Mouse (Mus musculus) forebrain, embryonic 14.5 days (tissue): ENCODE measurements at regions not wholly inside any gene's neighbourhood (a gene's known extent, or its start where the extent isn't known, plus 50 kb on each side); places are given as distances from the start of the nearest gene placed in this dataset.
A peak's percentile ranks its signal among the peaks of the same experiment; 100 is the strongest.
"Not testable (repeated sequence)": the region's sequence is repeated elsewhere in the genome, so short reads cannot be mapped to it uniquely, and the experiment has no call there.

ENCODE experiments used
- ATAC-seq: fragments of 200-750 bp; cut with Nextera tagmentation; 2 replicates; pipeline ENCODE4 v1.8.0; 2017; ENCODE audit warnings: mild to moderate bottlenecking, moderate library complexity
- DNase-seq: peaks from one replicate; pipeline ENCODE4 v3.0.0-alpha.2; 2015; ENCODE audit warnings: low spot score
- H3K27ac ChIP-seq: fragments of 300-500 bp; sonication (generic); 2 replicates; pipeline ENCODE4 v1.5.1; 2014; ENCODE audit warnings: low read depth, mild to moderate bottlenecking, control low read depth, low read length, moderate library complexity
- H3K27me3 ChIP-seq: fragments of 300-500 bp; sonication (generic); replicated peaks from 2 replicates; pipeline ENCODE4 v1.6.1; 2014; ENCODE audit warnings: low read length, control low read depth, mixed read lengths; ENCODE audit not compliant: control insufficient read depth, insufficient read depth
- H3K36me3 ChIP-seq: fragments of 300-500 bp; sonication (generic); 2 replicates; pipeline ENCODE4 v1.6.1; 2014; ENCODE audit warnings: low read length, control low read depth; ENCODE audit not compliant: control insufficient read depth, insufficient read depth
- H3K4me1 ChIP-seq: fragments of 300-500 bp; sonication (generic); 2 replicates; pipeline ENCODE4 v1.6.1; 2014; ENCODE audit warnings: antibody characterized with exemption, low read length, control low read depth; ENCODE audit not compliant: control insufficient read depth, insufficient read depth
- H3K4me2 ChIP-seq: fragments of 300-500 bp; sonication (generic); 2 replicates; pipeline ENCODE4 v1.6.1; 2014; ENCODE audit warnings: mild to moderate bottlenecking, control low read depth, low read length
- H3K4me3 ChIP-seq: fragments of 300-500 bp; sonication (generic); 2 replicates; pipeline ENCODE4 v1.5.1; 2014; ENCODE audit warnings: low read depth, low read length, control low read depth
- H3K9ac ChIP-seq: fragments of 300-500 bp; sonication (generic); 2 replicates; pipeline ENCODE4 v1.6.1; 2014; ENCODE audit warnings: mild to moderate bottlenecking, low read length, control low read depth, moderate library complexity
- H3K9me3 ChIP-seq: fragments of 300-500 bp; sonication (generic); replicated peaks from 2 replicates; pipeline ENCODE4 v1.6.1; 2016; ENCODE audit warnings: low read length, control low read depth, mixed read lengths; ENCODE audit not compliant: control insufficient read depth
- WGBS: fragments of 180-500 bp; shearing (Covaris S2); extraction: QIAGEN DNeasy Blood & Tissue Kit; methylation state at CpG from one replicate; pipeline ENCODE4 v1.1.7; 2014; 5-methylcytosine and 5-hydroxymethylcytosine counted together

- H3K9ac ChIP-seq, H3K4me1 ChIP-seq, H3K9me3 ChIP-seq, DNase-seq, H3K4me3 ChIP-seq, H3K27me3 ChIP-seq, ATAC-seq, H3K27ac ChIP-seq, H3K36me3 ChIP-seq, H3K4me2 ChIP-seq: not testable (repeated sequence)
- 24% methylated on average over 3 of the region's 3 CpGs for whole genome bisulfite sequencing
Observed at GRCm38 (mm10) chr3:59563486-59564006, 166.0 kb upstream of the Gm5538 start.

- Histone ChIP-seq H3K9me3 (no peaks in the 10 kb centered on the region), H3K9ac (no peak overlapping the region), H3K4me2 (no peak overlapping the region), H3K27ac (no peak overlapping the region), H3K4me3 (no peak overlapping the region), H3K27me3 (no peaks in the 10 kb centered on the region), H3K4me1 (no peaks in the 10 kb centered on the region), H3K36me3 (no peaks in the 10 kb centered on the region)
- 73% methylated on average over 2 of the region's 2 CpGs for WGBS
- DNase-seq, result no peak
- ATAC-seq, result no peak
Observed at GRCm38 (mm10) chr3:59542621-59543020, 187.0 kb upstream of the Gm5538 start.

GRCm38 (mm10) chr3:59540547-59540946 lies 189.0 kb upstream of the Gm5538 start:
- not testable (repeated sequence) for ATAC-seq, H3K27ac ChIP-seq, H3K4me3 ChIP-seq, H3K9ac ChIP-seq, H3K27me3 ChIP-seq, DNase-seq, H3K4me1 ChIP-seq, H3K4me2 ChIP-seq, H3K36me3 ChIP-seq, H3K9me3 ChIP-seq

- H3K4me1 ChIP-seq, ATAC-seq, H3K9ac ChIP-seq, H3K27ac ChIP-seq, H3K36me3 ChIP-seq, H3K4me3 ChIP-seq, H3K9me3 ChIP-seq, H3K4me2 ChIP-seq, DNase-seq, H3K27me3 ChIP-seq: not testable (repeated sequence)
- WGBS, result 62% methylated on average over 3 of the region's 3 CpGs
Observed at GRCm38 (mm10) chr3:59539893-59540292, 189.7 kb upstream of the Gm5538 start.

- no peak for ATAC-seq
- H3K27ac ChIP-seq, result no peak overlapping the region
- WGBS, result 81% methylated on average over 2 of the region's 2 CpGs
Observed at GRCm38 (mm10) chr3:59531311-59531834, 187.2 kb upstream of the Igsf10 start.

GRCm38 (mm10) chr3:59530592-59531310 lies 186.6 kb upstream of the Igsf10 start:
- 90% methylated on average over 9 of the region's 9 CpGs for WGBS
- Histone ChIP-seq H3K27me3 (no peaks in the 10 kb centered on the region), H3K4me3 (no peak overlapping the region), H3K9ac (no peak overlapping the region), H3K4me2 (no peak overlapping the region), H3K27ac (no peak overlapping the region), H3K36me3 (no peaks in the 10 kb centered on the region), H3K9me3 (no peaks in the 10 kb centered on the region), H3K4me1 (no peaks in the 10 kb centered on the region)
- ATAC-seq (no peak), DNase-seq (no peak)

More at GRCm38 (mm10) chr3:59531311-59531834, 187.2 kb upstream of the Igsf10 start:
- H3K4me3 ChIP-seq, result no peak overlapping the region
- H3K36me3 ChIP-seq, result no peaks in the 10 kb centered on the region
- no peaks in the 10 kb centered on the region for H3K27me3 ChIP-seq
- DNase-seq, result no peak
- no peaks in the 10 kb centered on the region for H3K9me3 ChIP-seq
- H3K4me2 ChIP-seq, result no peak overlapping the region
- no peak overlapping the region for H3K9ac ChIP-seq
- H3K4me1 ChIP-seq, result no peaks in the 10 kb centered on the region

GRCm38 (mm10) chr3:59520766-59521165 lies 176.6 kb upstream of the Igsf10 start:
- no peak overlapping the region for H3K27ac ChIP-seq
- no peaks in the 10 kb centered on the region for H3K36me3 ChIP-seq
- no peak overlapping the region for H3K9ac ChIP-seq
- WGBS, result 90% methylated on average over 1 of the region's 1 CpGs
- no peaks in the 10 kb centered on the region for H3K4me1 ChIP-seq
- DNase-seq, result no peak
- no peak overlapping the region for H3K4me2 ChIP-seq
- H3K9me3 ChIP-seq, result no peaks in the 10 kb centered on the region
- no peak for ATAC-seq
- no peaks in the 10 kb centered on the region for H3K27me3 ChIP-seq
- H3K4me3 ChIP-seq, result no peak overlapping the region

- no peaks in the 10 kb centered on the region for H3K9me3 ChIP-seq
- no peaks in the 10 kb centered on the region for H3K4me1 ChIP-seq
- no peak overlapping the region for H3K27ac ChIP-seq
- ATAC-seq (no peak), DNase-seq (peak; percentile 18)
- WGBS, result 17% methylated on average over 5 of the region's 5 CpGs
- H3K27me3 ChIP-seq, result no peaks in the 10 kb centered on the region
- no peak overlapping the region for H3K4me3 ChIP-seq
- H3K9ac ChIP-seq, result no peak overlapping the region
- H3K4me2 ChIP-seq, result no peak overlapping the region
- H3K36me3 ChIP-seq, result no peaks in the 10 kb centered on the region
Observed at GRCm38 (mm10) chr3:59478095-59478494, 133.9 kb upstream of the Igsf10 start.

GRCm38 (mm10) chr3:59477441-59478061 lies 133.4 kb upstream of the Igsf10 start:
- Histone ChIP-seq H3K9me3 (no peaks in the 10 kb centered on the region), H3K9ac (no peak overlapping the region), H3K4me1 (no peaks in the 10 kb centered on the region), H3K27ac (no peak overlapping the region), H3K4me2 (no peak overlapping the region), H3K27me3 (no peaks in the 10 kb centered on the region), H3K4me3 (no peak overlapping the region), H3K36me3 (no peaks in the 10 kb centered on the region)
- DNase-seq (peak; percentile 1), ATAC-seq (no peak)
- WGBS, result 47% methylated on average over 6 of the region's 6 CpGs
